Mouse (Mus musculus): ENCODE data around the gene Slc44a3.

The Slc44a3 gene

DNA sequence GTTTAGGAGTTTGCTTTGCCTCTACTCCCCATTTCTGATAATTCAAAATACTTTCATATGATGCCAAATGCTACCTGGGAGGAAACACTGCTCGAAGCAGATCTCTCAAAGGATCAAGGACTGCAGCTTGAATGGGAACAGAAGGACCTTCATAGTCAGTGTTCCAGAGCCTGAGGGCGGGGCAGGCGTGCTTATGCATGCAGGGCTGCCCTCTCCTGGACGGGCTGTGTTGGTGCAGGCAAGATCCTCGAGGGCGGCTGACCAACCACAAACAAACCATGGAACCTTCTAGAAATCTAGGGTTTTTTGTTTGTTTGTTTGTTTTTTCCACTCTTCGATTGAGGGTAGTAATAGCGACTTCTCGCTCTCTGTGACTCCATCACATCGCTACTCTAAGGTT, 32.0 kb downstream of the Slc44a3 start:
- peak; percentile 63 for DNase-seq (ENCODE audit: low spot score)

GRCm38 (mm10) chr3:121493997-121494421, 38.2 kb downstream of the Slc44a3 start:
- DNase-seq (ENCODE audit: low spot score), result no peak

GRCm38 (mm10) chr3:121492026-121492425, 40.2 kb downstream of the Slc44a3 start:
- DNase-seq (ENCODE audit: low spot score), result no peak

DNA sequence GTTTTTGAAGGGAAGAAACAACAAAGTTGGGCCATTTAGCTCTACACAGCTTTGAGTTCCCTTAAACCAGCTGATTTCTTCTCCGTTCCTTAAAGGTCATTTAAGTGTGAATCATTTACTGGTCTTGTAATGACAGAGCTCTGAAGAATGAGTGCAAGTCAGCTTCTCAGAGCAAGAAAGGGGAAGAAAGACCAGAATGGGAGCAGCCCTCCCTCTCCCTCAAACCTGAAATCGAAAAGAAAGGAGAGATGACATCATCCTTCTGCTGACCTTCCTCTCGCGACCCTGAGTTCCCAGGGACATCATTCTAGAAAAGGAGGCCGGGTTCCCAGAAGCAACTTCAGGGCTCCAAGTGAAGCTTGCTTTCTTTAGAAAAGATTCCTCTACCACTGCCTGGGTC, 41.3 kb downstream of the Slc44a3 start:
- DNase-seq (ENCODE audit: low spot score), result no peak

DNA sequence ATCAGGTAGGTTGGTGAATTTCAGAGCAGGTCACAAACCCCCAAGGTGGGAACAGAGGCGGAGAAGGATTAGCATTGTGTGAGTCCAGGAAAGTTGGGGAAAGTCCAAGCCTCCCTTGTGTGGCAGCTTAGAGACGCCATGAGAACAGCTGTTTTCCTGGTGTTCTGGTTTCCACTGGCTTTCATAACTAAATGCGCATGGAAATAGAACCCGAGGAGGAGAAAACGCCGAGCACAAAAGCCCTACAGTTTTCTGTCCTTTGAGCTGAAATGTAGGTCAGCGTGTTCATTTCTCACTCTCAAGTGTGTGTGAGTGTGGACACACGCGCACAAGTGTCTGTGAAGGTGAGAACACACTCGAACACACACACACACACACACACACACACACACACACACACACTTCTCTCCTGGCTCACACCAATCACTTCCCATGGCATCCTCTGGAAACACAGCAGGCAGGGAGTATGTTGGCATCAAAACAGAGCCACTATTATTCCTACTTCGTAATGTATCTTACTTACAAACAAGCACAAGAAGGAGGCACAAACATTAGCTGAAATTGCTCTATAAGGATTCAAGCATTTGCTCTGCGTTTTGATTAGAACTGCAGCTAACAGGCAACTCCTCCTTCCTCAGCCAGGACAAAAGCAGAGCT, 42.6 kb downstream of the Slc44a3 start:
- no peak for DNase-seq (ENCODE audit: low spot score)

DNA sequence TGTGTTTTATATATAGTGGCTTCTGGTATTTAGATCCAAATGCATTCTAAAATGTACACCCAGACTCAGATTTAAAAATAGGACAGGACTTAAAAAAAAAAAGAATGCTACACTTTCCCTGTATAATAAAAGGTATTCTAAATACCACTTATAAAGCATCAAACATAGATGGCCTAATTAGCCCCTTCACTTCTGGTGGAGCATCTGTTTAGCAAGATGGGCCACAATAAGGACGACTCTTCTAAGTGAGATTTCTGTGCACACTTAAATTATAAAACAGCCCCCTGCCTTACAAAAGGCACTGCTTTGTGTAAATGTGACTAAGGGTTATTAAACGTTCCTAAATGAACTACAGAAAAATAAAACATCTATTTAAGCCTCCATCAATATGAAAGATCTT, 47.0 kb downstream of the Slc44a3 start:
- no peak for DNase-seq (ENCODE audit: low spot score)

DNA sequence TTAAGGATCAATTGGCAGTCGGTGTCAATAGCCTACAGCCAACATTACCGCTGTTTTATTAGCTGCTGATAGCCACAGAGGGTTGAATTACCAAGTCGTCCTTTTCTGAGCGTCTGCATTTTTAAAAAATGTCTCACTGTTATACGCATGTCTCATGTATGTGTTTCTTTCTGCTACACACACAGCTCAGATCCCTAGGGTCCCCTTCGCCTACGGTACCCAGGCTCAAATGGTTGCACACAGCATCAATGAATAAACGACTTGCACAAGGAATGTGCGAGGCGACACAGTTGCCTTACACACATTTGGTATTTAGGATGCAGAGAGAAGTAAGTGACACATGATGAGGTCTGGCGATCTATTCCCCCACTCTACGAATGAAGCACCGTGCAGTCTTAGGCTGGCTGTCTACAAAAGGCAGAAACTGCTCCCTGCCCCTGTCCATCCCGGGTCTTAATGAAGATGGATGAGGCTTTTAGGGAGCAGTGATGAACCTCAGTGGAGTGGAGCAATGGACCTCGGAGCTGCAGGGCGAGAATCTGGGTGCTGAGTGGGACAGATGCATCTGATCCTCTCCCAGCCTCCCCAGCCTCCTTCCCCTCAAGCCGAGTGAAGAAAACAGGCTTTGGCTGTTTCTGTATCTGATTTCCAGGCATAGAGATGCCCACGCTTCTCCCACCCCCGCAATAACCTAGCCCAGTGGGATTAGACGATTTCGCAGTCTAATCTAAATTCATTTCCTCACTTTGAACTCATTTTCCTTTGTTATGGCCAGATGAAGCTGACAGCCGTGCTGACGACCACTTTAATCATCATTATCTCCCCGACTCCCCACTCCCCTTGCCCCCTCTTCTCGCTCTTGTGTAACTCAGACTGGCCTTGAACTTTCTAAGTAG, 48.7 kb downstream of the Slc44a3 start:
- no peak for DNase-seq (ENCODE audit: low spot score)

GRCm38 (mm10) chr3:121481564-121481963, 50.6 kb downstream of the Slc44a3 start:
- no peak for DNase-seq (ENCODE audit: low spot score)

DNA sequence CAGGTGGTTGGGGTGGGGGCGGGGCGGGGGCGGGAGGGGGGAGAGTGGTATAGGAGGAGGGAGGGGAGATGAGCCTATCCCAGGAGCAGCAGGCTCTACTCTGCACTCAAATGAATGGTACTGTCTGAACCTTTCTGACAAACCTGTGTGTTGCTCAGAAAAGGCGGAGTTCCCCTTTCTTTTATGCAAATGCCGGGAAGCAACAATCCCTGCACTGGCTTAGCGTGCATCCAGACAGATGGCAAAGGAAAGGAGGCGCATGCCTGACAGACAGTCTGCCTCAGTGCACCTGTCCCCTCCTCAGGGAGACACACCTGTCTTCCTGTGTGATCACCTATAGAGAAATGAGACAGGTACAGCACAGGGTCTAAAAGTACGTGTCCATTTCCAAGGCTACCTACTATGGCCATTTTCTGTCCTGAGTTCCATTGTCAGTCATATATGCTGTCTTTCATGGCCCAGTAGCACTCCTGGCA, 51.2 kb downstream of the Slc44a3 start:
- DNase-seq (ENCODE audit: low spot score), result no peak

DNA sequence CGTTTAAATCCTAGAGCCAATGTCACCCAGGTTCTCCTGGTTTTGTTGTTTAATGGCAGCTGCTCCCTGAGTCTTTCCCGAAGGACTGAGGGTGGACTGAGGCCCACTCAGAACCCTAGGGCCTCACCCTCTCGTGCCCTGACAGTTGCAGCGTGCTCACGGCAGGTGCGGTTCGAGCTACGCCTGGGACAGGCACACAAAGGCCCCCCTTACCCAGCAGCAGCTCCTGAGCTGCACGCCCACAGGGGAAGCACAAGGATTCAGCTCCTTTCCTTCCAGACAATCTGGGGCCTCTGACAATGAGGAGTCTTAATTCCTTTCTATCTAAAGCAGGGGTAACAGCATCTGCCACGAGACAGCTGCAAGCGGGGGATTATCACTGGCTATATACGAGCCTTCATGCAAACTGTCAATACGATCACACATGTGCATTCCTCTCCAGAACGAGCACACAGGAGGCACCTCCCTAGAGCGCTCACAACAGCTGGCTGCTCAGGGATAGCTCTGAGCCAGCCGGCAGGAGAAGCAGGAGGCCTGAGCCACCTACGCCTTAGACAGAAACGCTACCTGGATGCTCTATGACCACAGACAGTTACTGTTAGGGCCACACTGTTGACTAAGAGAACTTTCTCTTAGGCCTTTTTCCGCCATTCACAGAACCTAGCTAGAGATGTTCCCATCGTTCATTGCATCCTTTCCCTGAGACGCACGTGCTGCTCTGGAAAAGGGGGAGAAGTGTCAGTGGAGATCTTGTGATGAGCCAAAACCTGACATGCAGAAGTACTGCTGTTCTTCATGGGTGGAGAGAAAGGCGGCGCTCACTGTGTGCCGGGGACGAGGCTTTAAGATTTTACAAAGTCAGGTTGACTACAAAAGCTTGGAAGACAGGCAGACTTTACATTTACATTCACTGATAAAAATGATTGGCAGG, 51.9 kb downstream of the Slc44a3 start:
- no peak for DNase-seq (ENCODE audit: low spot score)

DNA sequence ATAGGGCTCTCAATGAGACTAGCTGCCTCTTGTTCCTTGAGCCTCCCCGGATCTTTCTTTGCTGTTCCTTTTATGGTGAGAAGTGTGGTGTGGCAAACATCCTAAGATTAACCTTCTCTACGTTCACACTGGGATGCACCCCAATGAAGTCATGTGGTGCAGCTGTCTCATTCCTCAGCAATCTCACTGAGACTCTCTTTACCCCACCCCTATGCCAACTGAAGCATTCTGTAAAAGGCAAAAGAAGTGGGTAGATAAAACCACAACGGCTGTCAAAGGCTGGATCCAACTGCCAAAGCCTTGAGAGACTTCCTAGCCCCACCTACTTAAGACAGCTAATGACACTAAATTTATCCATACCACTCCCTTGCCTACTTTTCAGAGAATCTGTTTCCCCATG, 57.5 kb downstream of the Slc44a3 start:
- DNase-seq (ENCODE audit: low spot score), result no peak

GRCm38 (mm10) chr3:121471703-121472102, 60.5 kb downstream of the Slc44a3 start:
- no peak for DNase-seq (ENCODE audit: low spot score)

DNA sequence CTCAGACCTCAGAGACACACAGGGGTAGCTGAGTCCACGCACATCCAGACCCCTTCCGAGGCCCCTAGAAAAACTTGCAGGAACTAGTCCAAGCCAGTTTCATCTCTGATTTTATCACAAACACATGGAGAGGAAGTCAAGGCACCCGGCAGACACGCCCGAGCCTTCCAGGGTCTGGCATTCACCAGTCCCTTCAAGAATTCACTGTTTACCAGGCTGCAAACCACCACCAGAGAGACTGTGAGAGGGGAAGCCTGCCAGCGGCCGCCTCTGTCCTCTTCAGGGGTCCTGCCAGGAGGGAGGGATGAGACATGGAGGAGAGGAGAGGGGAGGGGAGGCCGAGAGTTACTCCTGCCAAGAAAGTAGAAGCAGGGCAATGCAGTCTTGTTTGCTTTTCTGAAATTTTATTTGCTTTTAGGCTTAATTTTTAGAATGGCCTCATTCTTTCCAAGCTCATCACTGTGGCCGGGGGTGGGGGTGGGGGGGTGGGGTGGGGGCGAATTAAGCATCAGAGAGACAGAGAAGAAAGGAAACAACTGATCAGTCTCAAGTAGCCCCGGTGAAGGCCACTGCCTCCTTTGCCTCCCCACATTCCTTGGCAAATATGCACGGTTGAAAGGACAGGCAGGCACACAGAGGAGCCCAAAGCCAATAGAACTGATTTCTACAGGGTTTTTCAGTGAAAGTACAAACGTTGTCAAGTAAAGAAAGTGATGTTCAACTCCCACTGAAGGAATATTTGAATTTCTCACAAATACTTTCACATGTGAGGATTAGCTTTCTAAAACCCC, 62.8 kb downstream of the Slc44a3 start:
- peak; percentile 39 for DNase-seq (ENCODE audit: low spot score)

DNA sequence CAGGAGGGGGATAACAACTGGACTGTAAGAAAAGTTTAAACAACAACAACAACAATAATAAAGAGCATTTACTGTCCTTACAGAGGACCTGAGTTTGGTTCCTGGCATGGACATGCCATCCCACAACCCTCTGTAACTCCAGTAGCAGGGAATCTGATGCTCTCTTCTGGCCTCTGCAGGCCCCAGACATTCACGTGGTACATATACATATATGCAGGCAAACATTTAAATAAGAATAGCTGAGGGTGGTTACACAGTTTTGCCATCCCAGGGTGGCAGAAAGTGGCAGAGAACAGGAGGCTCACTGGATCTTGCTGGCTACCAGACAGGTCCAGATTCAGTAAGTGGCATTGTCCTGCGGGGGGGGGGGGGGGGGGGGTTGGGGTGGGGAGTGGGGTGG, 64.1 kb downstream of the Slc44a3 start:
- no peak for DNase-seq (ENCODE audit: low spot score)

GRCm38 (mm10) chr3:121467094-121467552, 65.1 kb downstream of the Slc44a3 start:
- no peak for DNase-seq (ENCODE audit: low spot score)

GRCm38 (mm10) chr3:121465795-121466194, 66.4 kb downstream of the Slc44a3 start:
- no peak for DNase-seq (ENCODE audit: low spot score)

GRCm38 (mm10) chr3:121464733-121465305, 67.4 kb downstream of the Slc44a3 start:
- no peak for DNase-seq (ENCODE audit: low spot score)

GRCm38 (mm10) chr3:121462782-121463181, 69.4 kb downstream of the Slc44a3 start:
- no peak for DNase-seq (ENCODE audit: low spot score)

DNA sequence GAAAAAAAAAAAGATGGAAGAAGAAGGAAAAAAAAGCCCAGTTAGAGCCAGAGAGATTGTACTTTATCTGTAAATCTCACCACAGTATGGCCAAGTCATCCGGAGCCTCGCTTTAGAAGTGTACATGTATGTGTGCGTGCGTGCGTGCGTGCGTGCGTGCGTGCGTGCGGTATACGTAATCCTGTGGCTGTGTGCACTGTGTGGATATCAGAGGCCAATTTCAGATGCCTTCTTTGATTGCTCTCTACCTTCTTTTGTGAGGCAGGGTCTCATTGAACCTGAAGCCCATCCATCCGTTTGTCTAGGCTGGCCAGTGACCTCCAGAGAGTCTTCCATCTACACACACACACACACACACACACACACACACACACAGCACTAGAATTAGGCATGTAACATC, 70.7 kb downstream of the Slc44a3 start:
- DNase-seq (ENCODE audit: low spot score), result no peak

GRCm38 (mm10) chr3:121460473-121461193, 71.6 kb downstream of the Slc44a3 start:
- DNase-seq (ENCODE audit: low spot score), result no peak

Data from ovary, adult 18-20 months (tissue).